Mouse (Mus musculus) gonadal fat pad, adult 2 months (tissue): ENCODE results near the gene Hapln3. TPM values are rescaled to one million over a fixed set of nuclear protein-coding genes. Genes with fewer than 3 reads are reported as not detected.
A peak's percentile ranks its signal among the peaks of the same experiment; 100 is the strongest.

ENCODE experiments used
- DNase-seq: peaks from one replicate; pipeline ENCODE4 v3.0.0-alpha.2; 2012; ENCODE audit warnings: low read depth
- polyA plus RNA-seq: library from polyadenylated mRNA; depleted of rRNA; stranded (reverse); fragments of >200 nt; gene quantifications from 2 replicates; pipeline ENCODE4 v1.2.3, GENCODE M21; 2012; rRNA removed

The Hapln3 gene
- 1.4 and 2.0 TPM in 2 replicates for polyA plus RNA-seq

DNA sequence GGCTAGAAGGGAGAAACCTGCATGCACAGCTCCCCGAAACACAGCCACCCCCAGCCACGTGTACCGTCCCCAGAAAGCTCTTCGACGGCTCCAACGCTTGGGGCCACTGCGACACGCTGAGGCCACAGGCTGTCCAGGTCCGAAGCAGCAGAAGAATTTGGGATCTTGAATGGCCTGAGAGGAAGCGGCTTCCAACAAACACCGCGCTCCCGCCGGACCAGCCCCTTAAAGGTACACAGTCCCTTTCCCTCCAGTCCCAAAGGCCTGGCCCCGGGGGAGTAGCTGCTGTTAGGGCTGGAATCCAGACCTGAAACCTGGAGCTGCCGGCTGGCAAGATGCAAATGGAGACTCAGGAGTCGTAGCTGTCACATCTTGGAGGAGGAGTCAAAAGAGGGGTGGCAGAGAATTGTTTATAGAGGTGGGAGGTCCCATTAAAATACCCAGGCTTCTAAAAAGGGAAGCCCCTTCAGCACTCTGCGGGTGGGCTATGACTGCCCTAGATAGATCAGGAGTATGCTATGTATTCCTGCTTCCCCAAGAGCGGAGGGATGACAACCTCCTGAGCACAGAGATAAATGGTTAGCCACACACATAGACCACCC, at the start of gene Hapln3:
Gene Hapln3 (minus strand): TSS at position 176 of the 602 bp plus-strand sequence.
- DNase-seq: no peak

DNA sequence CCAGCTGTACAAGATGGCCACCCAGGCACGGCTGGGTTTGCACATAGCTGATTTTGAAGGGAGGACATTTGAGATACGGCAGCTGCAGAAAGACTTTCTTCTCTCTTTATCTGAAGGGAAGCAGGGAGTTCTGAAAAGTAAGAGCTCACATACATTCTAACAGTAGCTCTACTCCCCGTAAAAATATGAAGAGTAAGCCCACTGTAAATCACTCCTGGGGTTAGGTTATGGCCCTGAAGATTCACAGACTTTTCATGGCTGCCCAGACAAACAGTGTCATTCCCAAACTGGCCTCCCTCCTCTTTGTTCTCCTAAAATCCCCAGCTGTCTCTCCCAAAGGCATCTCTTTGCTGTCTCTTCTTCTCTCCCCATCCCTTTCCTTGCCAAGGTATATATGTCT, 43.0 kb upstream of the Hapln3 start:
- DNase-seq: no peak

DNA sequence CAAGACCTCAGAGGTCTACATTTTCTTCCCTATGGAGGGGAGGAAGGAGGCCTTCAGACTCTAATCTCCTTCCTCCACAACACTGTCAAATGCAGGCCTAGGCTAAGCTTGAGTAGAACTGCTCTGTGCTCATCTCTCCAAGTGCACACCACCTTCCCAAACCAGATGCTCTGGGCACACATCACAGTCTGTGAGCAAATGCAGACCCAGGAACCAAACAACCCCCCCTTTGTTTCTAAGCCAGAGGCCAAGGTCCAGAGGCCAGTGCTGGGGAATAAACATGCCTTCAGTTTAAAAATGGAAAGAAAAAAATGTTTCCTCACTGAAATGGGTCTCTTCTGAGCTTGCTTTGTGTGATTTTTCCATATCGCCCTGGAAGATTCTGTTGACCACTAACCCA, 41.0 kb upstream of the Hapln3 start:
- DNase-seq: no peak

DNA sequence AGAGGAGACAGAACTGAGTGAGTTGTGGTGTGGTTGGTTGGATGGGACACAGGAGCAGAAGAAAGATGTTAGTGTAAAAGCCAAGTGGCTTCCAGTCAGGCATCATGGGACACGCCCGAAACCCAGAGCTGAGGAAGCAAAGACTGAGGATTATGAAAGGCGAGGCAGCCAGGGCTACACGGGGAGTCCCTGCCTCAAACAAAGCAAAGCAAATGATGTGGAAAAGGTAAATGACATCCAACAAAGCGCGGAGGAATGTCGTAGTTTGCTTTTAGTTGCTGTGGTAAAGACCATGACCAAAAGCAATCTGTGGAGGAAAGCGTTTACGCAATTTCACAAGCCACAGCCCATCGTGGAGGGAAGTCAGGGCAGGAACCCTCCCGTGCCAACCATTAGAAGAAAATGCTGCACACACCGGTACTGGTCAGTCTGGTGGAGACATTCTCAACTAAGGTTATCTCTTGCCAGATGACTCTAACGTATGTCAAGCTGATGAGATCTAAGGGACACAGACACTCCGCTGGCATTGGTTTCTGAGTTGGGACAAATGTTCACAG, 36.3 kb upstream of the Hapln3 start:
- no peak for DNase-seq

DNA sequence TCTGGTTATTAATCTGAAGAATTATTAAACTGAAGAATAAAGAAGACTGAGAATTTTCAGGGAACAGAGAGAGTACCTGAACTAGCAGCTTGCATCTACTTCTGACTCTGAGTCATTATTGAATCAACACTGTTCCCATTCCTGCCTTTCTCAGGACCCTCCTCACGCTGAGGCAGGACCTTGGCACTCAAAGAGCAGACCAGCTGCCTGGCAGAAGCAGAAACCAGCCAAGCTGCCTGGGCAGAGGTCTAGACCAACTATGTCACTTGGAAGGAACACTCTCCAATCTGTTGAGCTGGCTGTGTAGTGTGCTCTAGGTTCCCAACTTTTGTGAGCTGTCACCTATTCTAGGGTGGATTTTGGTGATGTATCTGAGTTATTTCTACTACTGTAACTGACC, 28.6 kb upstream of the Hapln3 start:
- no peak for DNase-seq

DNA sequence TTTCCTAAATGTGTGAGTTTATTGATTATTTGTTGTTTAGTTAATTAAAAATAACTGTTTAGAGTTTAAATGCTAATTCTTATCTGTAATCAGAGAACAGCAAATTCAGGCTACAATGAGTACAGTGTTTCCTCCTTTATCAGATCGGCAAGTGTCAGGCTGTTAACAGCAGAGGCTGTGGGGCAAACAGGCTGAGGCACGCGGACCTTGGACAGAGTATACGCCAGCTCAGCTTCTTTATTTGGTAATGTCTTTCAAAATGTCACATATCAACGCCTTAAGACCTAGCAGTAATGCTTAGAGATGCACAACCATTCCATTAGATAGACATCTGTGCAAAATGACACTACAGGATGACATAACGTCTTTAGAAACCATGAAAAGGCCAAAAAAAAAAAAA, 18.7 kb upstream of the Hapln3 start:
- peak; percentile 80 for DNase-seq

DNA sequence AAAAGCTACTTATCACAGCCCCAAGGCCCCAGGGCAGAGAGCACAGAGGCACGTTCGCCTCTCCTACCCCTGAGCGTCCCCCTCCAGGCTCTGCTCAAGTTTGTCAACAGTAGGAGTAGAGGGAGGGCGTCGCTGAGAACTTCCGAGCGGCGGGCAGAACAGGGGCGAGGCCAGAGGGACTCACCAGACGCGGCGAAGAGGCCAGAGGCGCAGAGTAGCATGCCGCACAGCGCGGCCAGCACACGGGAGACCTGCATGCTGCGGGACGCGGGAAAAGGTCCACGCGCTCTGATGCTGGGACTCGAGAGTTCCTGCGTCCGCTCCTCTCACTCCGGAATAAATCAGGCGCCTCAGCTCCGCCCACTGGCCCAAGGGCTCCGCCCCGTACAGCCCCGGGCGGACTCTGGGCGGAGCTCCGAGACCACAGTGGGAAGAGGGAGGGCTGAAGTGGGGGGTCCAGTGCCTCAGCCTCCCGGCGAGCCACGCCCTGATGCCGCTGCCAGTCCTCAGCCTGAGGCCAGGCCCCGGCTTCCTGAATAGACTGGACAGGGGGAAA, 18.0 kb upstream of the Hapln3 start, which contains the start of gene Mfge8:
Gene Mfge8 (minus strand): TSS at position 350 of the 556 bp plus-strand sequence.
- no peak for DNase-seq

DNA sequence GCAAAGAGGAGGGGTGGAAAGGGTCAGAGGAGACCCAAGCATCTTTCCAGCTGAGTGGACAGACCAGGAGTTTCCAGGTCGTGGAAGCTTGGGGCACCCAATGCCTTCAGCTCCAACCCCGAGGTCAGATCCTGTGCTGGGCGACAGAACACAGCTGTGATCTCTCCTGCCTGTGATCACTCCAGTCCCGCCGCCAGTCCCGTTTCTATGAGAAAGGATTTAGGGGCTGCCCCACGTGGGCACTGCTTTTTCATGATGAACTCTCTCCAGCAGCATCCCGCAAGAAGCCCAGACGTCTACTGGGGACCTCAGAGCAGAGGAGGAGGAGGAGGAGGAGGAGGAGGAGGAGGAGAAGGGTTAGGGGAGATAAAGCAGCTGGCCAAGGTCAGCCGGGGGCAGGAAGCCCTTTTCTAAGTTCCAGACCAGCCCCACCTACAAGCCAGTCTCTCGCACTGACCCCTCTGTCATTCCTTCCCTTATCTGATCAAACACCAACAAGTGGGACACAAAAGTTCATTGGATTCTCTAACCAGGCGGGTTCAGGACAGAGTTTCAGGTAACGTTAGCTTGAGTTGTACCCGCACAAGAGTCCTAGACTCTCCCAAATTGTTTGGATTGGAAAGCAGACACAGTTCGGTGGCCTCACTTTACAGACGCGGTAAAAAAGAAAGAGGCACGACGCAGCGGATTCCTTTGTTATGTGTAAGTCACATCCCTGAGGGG, 17.3 kb upstream of the Hapln3 start:
- no peak for DNase-seq

DNA sequence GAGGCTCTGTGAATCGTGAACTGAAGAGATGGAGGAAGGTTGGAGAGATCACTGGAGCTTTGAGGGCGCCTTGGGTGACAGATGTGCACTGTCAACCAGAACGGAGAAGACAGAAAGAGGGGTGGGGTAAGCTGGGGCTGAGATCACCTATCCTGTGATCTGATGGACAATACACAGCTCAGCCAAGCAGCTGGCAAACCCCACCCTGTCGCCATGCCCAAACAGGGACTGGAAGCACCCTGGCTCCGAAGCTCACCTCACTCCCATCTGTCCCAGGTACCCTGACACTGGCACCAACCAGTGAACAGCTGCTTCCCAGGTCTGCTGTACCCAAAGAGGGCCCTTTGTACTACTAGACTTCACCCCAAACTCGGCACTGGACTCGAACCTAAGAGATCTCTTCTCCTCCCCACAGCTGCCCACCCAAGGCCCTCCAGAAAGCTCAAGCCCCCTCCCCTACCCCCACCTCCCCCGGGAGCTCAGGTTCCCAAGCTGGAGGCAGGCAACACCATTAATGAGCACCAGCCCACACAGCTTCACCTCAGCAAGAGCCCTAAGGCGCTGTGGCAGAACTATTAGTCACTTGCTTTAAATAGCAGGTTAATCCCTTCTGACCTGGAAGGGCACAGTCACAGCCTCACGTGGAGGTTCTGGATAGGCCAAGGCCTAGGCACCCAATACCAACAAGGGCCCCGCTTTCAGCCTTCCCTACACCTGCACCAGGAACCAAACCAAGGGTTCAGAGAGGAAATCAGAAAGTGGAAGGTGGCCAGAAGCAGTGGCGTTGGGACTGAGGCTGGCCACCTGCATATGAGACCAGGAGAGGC, 16.4 kb upstream of the Hapln3 start:
- no peak for DNase-seq

DNA sequence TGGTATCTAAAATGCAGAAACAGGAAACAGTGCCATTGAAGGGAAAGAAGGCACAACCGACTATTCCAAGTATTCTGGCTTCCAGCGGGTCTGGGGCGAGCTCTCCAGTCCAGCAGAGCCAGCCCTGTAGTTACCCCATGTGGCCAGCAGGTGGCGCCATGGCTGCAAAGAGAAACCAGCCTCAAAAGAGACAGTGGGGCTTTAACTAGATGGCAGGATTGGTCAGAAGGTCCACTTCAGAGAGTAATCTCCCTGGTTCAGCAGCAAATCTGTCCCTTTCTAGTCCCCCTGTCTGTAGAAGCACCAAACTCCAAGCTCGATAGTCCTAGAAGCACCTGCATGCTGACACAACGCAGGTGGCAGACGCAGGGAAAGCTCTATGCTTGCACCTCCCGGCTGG, 10.1 kb upstream of the Hapln3 start:
- no peak for DNase-seq

DNA sequence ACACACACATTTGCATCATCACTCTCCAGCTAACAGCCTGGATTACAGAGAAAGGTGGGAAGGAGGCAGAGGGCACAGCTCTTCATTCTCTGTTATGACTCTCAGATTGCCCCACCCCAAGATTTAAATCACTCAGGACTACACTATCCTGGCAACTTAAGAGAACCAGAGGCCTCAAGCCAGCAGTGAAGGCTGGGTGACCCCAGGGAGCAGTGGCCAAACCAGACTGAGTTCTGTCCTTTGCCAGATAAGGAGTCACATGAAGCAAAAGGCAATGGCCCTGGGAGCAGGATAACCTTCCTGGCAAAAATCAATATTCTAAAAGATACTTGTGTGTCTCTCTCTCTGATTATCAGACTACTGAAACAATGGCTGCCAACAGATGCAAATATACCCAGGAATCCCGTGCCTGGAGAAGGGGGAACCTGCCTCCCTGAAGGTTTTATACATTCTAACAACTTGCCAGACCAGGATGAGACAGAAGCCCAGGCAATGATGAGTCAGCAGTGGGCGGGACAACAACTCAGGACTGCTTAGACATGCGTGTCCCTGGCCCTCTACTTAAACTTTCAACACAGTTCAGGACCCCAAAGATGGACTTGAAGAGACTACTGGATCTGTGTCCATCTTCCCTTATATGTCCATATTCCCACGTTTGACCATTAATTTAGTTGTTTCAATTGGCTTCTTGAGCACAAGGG, 9.2 kb upstream of the Hapln3 start:
- no peak for DNase-seq

DNA sequence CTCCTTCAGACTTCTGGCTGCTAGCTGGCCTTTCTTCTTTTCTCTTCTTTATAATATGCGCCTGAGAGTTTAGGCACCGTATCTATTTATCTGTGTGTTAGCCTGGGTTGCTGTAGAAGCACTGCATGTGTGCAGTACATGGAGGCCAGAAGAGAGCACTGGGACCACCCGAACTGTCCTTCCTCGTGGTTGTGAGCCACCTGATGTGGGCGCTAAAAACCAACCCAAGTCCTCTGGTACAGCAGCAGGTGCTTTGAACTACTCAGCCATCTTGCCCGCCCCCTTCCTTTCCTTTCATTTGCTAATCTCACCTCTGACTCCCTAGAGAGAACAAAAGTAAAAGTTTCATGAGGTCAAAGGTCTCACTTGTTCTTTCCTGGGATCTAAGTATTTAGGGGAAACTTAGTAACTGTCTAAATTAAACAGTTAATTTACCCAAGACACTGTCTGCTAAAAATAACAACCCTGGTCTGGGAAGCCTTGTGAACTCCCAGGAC, 8.6 kb upstream of the Hapln3 start:
- DNase-seq: no peak

DNA sequence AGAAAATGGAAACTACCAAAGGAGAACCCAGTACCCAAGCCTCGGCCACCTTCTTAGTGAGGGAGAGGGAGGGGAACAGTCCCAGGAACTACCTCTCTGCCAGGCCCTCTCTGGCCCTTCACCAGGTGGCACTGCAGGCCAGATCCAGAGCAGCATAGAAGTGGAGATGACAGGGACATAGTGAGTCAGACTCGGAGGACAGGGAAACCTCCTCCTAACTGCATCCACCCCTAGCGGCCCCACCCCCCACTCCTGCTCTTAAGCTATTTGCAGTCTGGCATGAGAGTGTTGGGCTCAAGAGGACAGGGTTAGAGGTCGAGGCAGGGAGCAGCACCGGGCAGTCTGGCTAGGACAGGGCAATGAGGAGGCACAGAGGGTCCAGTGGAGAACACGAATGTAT, 2.6 kb upstream of the Hapln3 start:
- no peak for DNase-seq

DNA sequence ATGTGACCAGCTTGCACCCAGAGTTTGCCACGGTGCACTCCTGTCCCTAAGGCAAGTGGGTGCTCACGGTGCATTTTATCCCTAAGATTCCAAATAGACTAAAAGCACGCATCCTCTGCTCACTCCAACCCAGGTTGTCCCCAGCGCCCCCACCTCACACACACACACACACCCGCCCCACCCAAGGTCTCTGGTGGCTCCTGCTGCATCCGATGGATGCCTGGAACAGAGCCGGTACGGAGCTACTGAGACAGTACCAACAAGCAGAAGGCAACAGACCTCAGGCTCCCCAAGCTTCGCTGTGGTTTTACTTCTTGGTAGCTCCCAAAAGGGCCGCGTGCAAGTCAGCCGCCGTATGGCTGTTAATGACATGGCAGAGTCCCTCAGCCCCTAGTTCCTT, 433 bp downstream of the Hapln3 start:
- DNase-seq: no peak

DNA sequence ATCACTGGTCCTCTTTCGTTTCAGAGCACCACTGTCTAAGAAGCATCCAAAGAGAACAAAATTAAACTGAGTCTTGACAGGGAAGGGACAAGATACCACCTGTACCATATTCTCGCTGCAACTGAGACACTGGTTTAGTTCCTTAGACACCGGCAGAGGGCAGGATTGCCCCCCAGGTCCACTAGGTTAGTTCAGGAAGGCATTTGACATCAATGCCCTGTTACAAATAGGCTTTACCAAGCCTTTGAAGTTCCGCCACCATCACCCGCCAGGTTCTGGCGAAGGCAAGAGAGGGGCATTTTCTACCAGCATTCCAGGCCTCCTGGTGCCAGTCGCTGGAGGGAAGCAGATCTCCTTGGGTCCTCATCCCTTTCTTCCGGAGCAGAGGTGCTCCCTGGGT, 935 bp downstream of the Hapln3 start:
- no peak for DNase-seq

DNA sequence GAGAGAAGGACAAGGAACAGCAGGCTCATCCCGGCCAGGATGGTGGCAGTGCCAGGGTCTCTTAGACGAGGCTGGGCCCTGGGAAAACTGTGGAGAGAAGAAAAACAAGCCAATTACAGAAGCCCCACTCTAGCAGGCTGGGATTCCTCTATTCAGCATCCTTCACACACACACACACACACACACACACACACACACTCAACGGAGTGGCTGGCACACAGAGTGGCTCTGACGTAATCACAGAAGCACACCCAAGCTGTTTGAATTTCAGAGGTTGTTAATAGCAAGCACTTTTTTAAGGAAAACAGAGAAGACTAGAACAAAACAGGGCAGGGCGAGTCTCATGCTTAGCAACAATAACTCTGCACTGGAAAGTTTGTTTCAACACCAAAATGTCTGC, 7.4 kb downstream of the Hapln3 start:
- DNase-seq: no peak

DNA sequence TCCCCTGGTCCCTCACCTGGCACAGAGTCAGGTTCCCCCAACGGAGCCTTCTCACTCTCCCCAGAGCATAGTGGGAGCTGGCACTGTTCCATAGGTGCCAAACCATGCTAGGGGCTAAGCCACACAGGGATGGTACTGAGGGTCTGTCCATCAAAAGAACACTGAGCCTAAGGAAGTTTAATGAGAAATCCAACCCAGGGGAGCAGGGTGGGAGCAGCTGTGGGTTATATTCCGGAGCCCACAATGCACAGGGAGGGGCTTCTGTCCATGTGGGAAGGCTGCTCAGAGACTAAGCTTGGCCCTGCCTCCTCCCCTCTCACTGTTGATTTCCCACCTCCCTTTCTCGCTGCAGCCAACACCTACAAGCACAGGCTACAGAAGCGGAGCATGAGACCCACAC, 17.0 kb downstream of the Hapln3 start:
- no peak for DNase-seq

DNA sequence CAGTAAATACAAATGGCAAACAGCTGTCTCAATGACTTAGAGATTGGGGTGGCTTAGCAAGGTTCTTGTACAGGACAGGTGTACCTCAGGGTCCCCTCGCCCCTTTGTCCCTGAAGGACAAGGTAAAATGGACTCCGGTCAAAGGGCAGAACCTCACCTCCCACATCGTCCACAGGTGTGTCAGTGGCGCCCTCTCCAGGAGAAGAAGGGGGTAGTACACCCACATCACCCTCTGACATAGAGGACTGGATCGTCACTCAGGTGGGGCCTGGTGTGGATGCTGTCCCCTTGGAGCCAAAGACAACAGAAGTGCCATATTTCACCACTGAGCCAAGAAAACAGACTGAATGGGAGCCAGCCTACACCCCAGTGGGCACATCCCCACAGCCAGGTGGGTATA, 34.3 kb downstream of the Hapln3 start:
- no peak for DNase-seq

DNA sequence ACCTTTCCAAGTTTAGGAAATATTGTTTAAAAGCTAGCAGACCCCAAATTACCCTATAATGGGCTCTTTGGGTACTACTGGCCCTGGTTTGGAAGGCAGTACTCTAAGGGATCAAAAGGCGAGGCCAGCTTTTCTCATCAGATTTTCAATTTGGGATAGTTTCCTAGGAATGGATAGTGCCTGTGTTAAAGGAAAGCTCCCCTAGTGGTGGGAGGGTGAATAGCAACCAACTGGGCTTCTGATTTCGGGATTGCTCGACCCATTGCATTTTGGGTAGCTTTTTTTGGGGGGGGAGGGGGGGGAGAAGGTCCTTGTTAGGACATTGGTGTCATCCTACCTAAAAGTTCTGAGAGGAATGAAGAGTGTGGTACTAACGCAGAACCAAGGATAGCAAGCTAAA, 41.7 kb downstream of the Hapln3 start:
- no peak for DNase-seq

DNA sequence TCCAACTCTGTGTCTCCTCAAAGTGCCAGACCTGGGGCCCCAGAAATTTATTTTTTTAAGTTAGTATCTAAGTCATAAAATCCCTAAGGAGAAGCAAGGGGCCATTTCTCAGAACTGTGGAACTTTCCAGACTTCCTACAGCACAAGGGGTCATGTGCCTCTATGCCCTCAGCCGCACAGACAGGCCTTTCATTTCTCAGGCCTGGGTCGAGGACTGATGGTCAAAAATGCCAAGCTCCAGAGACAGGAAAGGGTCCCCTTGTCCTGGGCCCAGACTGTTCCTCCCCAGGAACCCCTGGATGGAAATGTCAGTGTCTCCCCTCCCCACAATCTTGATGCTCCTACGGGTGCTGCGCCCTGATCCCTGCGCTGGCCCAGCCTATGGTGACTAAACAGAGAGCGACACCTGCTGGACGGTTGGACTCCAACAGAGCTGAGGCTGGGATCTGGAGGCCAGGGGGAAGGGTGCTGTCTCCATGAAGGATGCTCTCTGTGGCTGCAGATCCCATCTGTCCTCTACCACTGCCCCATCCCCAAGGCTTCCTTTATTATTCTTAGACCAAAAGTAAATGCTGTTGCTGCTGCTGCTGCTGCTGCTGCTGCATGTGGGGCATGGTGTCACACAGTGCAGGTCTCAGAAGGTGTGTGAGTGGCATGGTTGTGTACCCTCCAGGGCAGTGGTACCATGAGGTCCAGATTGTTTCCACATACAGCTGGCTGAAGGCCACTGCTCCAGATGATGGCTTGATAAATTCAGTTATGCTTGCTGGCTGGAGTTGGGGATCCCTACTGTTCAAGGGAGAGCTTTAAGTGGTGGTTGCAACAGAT, 50.0 kb downstream of the Hapln3 start:
- DNase-seq: no peak
